Mouse (Mus musculus): ENCODE results near the gene Caskin1.

DNA sequence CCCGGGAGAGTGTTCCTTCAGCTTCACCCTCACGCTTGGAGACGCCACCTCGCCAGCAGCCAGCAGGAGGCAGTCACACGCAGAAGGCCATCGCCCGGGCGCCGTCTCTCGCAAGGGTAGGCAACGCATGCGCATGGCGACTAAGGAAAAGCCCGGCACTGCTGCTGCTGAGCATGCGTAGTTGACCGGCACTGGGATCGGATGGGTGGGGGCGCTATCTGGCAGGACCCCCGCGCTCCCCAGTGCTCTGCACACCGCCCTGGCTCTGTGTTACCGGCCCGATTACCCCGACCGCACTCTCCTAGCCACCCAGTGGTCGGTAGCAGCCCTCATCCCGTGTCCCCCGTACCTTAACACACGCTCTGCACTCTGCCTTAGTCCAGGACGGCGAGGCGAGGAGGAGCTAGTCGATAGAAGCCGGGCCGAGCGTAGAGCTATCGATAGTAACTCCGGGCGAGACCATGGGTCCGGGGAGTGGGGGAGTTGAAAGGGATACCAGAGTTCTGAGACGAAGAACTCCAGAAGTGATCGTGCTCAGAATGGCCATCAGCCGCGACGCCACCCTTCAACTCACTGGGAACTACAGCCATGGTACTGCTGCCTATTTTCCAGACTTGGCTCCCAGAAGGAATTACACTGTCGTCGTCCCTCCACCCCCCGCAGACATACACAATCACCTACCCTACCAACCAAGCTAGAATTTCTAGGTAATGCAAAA lies 9.6 kb upstream of the Caskin1 start, which contains the start of gene Mlst8:
- TF ChIP-seq CTCF (IDR thresholded peaks at IDR 0.05; ENCODE audit: borderline replicate concordance, insufficient read depth, low read length) (peak; percentile 98), POLR2A (IDR thresholded peaks at IDR 0.05; ENCODE audit: low read depth, low read length) (peak; percentile 96)

Measured in embryonic fibroblast, embryonic 13.5 days (primary cell).